Mouse (Mus musculus): Measurements from ENCODE around the gene Fgd1. TPM values are rescaled to one million over a fixed set of nuclear protein-coding genes. Genes with fewer than 3 reads are reported as not detected.

Gene Fgd1
- polyA plus RNA-seq, 1 experiment from 2014 or later, result 8.0 TPM

DNA sequence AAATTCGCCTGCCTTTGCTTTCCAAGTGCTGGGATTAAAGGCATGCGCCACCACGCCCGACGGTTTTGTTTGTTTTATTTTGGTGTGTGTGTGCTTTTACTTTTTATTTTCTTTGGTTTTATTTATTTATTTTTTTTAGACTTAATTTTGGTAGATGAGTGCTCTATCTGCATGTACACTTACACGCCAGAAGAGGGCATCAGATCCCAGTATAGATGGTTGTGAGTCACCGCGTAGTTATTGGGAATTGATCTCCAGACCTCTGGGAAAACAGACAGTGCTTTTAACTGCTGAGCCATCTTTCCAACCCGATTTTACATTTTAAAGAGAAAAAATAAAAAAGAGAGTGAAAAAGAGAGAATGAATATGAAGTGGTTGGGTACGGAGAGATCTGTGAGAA lies 86.8 kb downstream of the Fgd1 start:
- WGBS, result 24% methylated on average over 10 of the region's 10 CpGs
- no peaks in the 10 kb centered on the region for H3K9me3 ChIP-seq (ENCODE audit: control insufficient read depth, low read length)
- H3K36me3 ChIP-seq (ENCODE audit: control insufficient read depth, insufficient read depth, low read length), result no peaks in the 10 kb centered on the region
- H3K9ac ChIP-seq (ENCODE audit: low read length), result no peak overlapping the region
- 0 out of 2 replicates have a peak overlapping the region, but pooled peaks have one; percentile 25 for H3K4me2 ChIP-seq (ENCODE audit: low read length)
- H3K27me3 ChIP-seq (ENCODE audit: control insufficient read depth, insufficient read depth, low read length), result no peaks in the 10 kb centered on the region
- no peak overlapping the region for H3K27ac ChIP-seq (replicated peaks in 1 of 2; ENCODE audit: control insufficient read depth in 1 of 2, insufficient read depth in 1 of 2, low read depth in 2 of 2, low read length in 2 of 2)
- no peak overlapping the region for H3K4me3 ChIP-seq (ENCODE audit: control insufficient read depth in 1 of 2, insufficient read depth in 1 of 2, low read depth in 1 of 2, low read length in 2 of 2)
- ATAC-seq (ENCODE audit: insufficient number of reproducible peaks, insufficient read depth, low FRiP score, low read depth), result no peak
- H3K4me1 ChIP-seq (ENCODE audit: control insufficient read depth in 2 of 2, insufficient read depth in 2 of 2, low read length in 2 of 2), result no peaks in the 10 kb centered on the region

Other genes with a start within 250 kb of the Fgd1 start
- gene Maged2, start 231.8 kb upstream of the Fgd1 start, polyA plus RNA-seq (2014; fragmentation: Nextera tagmentation; extraction: Ambion mirVana), result 590 and 670 TPM in 2 replicates
- gene Gnl3l, start 28.8 kb upstream of the Fgd1 start, polyA plus RNA-seq (2014; fragmentation: Nextera tagmentation; extraction: Ambion mirVana), result 23.5 and 24.1 TPM in 2 replicates
- 14.8 and 15.1 TPM in 2 replicates for gene Tsr2, start 50.4 kb downstream of the Fgd1 start, polyA plus RNA-seq (2014; fragmentation: Nextera tagmentation; extraction: Ambion mirVana)
- 1.4 TPM in 2 replicates for gene Wnk3, start 151.9 kb downstream of the Fgd1 start, polyA plus RNA-seq (2014; fragmentation: Nextera tagmentation; extraction: Ambion mirVana)

Data from heart, embryonic 14.5 days (tissue).